Mouse (Mus musculus) T-helper 2 cell (primary cell): ENCODE data around the gene Gm10401.

Experiments
- in situ Hi-C: fragments of 300-600 bp; cut with MboI, MseI; formaldehyde crosslinking; loops from one replicate; pipeline ENCODE4 v1.15.1; 2025; ENCODE audit warnings: high pct_unique_total_duplicates

Gm10401 gene

GRCm38 (mm10) chr5:115071096-115071901, 26.8 kb downstream of the Gm10401 start:
- in situ Hi-C loops: loop anchor here (5.0 kb wide), 1 partner anchor 94 kb away; no protein-coding TSS in a partner anchor

- in situ Hi-C loops: loop anchor here (5.0 kb wide), 1 partner anchor 93 kb away; no protein-coding TSS in a partner anchor
These were observed 27.6 kb downstream of the Gm10401 start for GRCm38 (mm10) chr5:115070457-115070856.

DNA sequence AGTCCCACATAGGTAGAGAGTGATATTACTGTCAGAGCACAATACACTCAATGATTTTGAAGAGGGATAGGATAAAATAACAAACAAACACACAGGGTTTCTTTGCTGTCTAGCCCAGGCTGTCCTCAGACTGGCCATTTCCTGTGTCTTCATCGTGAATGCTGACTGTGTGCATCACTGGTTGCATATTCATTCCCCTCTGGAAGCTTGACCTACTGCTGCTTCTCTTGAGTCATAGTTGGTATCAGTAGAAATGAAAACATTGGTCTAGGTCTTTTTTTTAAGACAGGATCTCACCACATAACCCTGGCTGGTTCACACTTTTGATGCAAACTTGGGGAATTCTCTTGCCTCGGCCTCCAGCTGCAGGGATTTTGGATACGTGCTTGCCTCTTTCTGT, 28.5 kb downstream of the Gm10401 start:
- in situ Hi-C loops: loop anchor here (5.0 kb wide), 1 partner anchor 92 kb away; no protein-coding TSS in a partner anchor

- in situ Hi-C loops: no loop called here
These were observed 29.2 kb downstream of the Gm10401 start for GRCm38 (mm10) chr5:115068671-115069421.

GRCm38 (mm10) chr5:115066245-115066644, 31.9 kb downstream of the Gm10401 start:
- in situ Hi-C loops: no loop called here

DNA sequence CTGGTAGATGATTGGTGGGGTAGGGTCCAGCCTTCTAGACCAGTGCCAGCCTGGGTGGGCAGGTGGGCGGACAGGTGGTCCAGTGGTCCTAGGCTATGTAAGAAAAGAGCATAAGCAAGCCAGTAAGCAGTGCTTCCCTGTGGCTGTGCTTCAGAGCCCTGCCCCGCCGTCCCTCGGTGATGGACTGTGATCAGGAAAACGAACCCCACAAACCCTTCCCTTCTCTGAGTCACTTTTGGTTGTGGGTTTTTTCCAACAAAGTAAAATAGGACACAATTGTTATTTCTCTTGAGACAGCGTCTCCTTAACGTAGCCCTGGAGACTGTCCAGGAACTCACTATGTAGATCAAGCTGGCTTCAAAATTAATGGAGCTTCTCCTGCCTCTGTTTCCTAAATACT, 34.7 kb downstream of the Gm10401 start:
- in situ Hi-C loops: no loop called here

DNA sequence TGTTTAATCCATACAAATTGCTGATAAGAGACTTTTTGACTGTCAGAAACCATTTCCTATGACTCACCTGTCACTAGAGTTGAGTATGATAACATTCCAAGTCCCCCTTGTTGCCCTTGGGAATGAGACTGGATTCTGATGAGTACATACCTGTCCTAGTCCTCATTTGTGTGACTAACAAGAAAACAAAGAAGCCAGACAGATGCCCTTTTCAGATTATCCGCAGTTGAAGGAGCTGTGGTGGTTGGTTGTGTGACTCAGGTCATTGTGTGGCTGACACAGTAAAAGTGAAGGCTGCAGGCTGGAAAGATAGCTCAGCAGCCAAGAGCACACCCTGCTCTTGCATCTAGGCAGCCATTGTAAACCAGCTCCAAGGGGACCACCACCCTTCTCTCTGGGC, 35.5 kb downstream of the Gm10401 start:
- in situ Hi-C loops: no loop called here

GRCm38 (mm10) chr5:115060977-115061376, 37.1 kb downstream of the Gm10401 start:
- in situ Hi-C loops: no loop called here

DNA sequence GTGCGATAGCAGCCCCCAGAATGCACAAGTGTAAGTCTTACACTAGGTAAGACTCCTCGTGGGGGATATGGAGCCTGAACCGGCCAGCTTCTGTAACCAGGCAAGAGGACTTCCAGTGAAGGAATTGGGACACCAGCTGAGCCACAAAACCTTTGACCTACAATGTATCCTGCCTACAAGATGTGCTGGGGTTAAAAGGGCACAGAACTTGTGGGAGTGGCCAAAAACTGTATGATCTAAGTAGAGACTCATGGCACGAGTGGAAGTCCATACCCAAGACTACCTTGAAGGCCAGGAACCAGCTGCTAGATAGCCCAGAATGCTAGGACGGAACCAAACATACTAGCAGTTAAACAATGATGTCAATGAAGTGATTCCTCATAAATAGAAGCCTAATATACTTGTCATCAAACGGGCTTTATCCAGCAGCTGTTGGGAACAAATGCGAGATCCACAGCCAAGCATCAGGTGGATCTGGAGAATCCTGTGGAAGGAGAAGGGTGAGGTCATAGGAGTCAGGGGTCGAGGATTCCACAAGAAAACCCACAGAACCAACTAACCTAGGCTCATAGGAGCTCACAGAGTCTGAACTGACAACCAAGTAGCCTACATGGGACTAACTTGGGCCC, 37.9 kb downstream of the Gm10401 start:
- in situ Hi-C loops: no loop called here

- in situ Hi-C loops: no loop called here
These were observed 39.4 kb downstream of the Gm10401 start for GRCm38 (mm10) chr5:115058584-115059297.

- in situ Hi-C loops: no loop called here
These were observed 40.9 kb downstream of the Gm10401 start for GRCm38 (mm10) chr5:115057153-115057552.

- in situ Hi-C loops: no loop called here
These were observed 42.7 kb downstream of the Gm10401 start for GRCm38 (mm10) chr5:115055418-115055817.

DNA sequence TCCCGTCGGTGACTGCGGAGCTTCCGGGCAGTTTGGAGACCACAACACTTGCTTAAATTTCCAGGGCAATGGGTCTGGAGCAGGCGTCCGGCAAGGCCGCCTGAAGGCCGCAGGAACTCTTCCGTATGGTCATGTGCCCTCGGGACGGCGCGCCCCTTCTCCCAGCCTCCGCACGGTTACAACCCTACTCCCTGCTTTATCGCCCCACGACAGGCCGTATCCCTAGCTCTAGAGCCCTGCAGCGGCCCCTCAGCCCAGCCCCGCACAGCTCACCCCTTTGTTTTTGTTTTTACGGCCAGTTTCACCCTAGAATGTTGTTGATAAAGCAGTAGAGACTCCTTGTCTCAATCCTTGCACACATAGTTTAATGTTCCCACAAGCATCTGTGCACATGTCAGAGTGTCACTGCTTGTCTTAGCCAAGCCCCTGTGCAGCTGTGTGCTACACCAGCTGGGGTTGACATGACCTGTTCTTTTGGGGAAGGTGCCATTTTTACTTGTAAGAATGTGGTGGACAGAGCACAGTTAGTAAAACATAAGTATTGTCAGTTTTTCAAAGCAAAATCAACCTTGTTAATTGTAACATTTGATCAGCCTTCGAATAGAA, 44.2 kb downstream of the Gm10401 start:
- in situ Hi-C loops: no loop called here

- in situ Hi-C loops: no loop called here
These were observed 45.5 kb downstream of the Gm10401 start for GRCm38 (mm10) chr5:115052546-115052945.

DNA sequence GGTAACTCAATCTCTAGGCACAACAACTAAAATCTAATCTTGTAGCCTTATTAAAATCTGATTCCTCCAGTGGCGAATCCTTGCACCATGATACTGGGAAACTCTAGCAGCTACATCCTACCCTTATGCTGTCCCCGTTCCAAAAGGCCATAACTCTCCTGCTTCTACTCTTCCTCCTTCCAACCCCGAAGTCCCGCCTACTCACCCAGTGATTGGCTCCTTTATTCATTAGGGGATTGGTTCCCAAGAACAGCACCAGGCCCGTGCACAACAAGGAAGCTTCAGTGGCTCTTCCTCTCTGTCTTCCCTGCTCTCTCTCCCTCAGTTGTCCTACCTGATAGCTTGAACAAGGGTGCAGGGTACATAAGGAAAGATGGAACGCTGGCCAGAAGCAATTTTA, 47.3 kb downstream of the Gm10401 start:
- in situ Hi-C loops: no loop called here

- in situ Hi-C loops: no loop called here
These were observed 48.4 kb downstream of the Gm10401 start for GRCm38 (mm10) chr5:115049692-115050091.
